Mouse (Mus musculus): Measurements from ENCODE around the gene Cdc14a.

Gene Cdc14a

DNA sequence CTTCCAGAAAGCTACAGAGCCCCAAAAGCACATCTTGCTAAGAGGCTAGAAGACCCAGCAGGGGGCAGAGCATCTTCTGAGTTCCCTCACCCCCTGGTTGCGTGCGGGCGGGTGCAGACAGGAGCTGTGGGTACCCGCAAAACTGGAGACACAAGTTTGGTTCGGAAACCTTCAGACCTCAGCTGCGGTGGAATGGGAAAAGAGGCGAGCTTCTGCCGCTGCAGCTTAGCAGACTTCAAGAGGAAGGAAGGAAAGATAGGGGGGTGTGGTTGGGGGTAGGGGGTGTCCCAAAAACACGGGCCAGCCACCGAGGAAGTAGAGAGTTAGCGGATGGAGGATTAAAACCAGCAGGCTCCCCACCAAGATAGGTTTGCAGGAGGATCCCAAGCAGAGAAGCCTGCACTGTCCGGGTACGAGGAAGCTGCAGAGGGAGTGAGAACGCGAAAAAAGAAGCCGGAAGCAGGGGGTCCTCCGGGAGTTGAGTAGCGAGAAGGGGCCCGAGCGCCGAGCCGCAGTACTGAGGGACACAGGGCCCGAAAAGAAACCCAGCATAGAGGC, 958 bp downstream of the Cdc14a start:
- CTCF ChIA-PET = interaction anchor here (0.6 to 2.8 kb wide), 11 partner anchors 23 to 625 kb away, joined by 3 to 20 read pairs (median 4); partner anchors contain the start of gene Rtca (in 1 of the 4)
- POLR2A ChIA-PET = interaction anchor here (0.6 to 2.5 kb wide), 21 partner anchors 8 to 446 kb away, joined by 3 to 11 read pairs (median 5); partner anchors contain the start of genes Sass6 (in 2 of the 4) and Dbt (in 1 of the 4)

- POLR2A ChIA-PET = interaction anchor here (0.6 to 1.8 kb wide), 12 partner anchors 9 to 548 kb away, joined by 3 to 10 read pairs (median 3); no protein-coding TSS in a partner anchor
- CTCF ChIA-PET = interaction anchor here in 3 of 4 experiments (0.6 to 2.8 kb wide), 6 partner anchors 81 to 414 kb away, joined by 3 to 20 read pairs (median 7); partner anchors contain the start of gene Rtca (in 1 of the 3)
Measured at GRCm38 (mm10) chr3:116422074-116422473, 1.8 kb downstream of the Cdc14a start.

DNA sequence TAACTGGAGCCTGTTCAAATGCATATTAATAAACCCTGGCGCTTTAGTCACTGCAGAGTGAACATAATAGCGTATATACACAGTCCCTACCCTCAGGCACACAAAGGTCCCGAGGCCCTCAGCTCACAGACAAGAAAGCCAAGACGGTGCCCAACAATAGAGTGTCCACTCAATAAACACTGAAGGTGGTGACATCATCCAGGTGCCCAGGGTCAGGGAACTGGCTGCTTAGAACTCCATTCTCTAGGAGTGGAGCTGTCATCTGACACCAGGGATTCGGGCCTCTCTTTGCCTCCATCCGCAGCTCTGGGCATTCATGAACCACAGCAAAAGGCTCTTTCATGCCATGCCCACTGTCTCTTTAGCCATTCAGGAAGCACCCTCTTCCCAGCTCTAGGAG, 2.7 kb downstream of the Cdc14a start:
- POLR2A ChIA-PET = no interaction called here
- CTCF ChIA-PET = interaction anchor here in 1 of 4 experiments (0.6 kb wide), 1 partner anchor 415 kb away, joined by 4 read pairs; no protein-coding TSS in a partner anchor

- ChIA-PET CTCF (interaction anchor here in 2 of 4 experiments (0.7 to 1.1 kb wide), 2 partner anchors 79 to 88 kb away, joined by 3 read pairs; no protein-coding TSS in a partner anchor), POLR2A (interaction anchor here in 3 of 4 experiments (0.6 to 1.5 kb wide), 5 partner anchors 10 to 180 kb away, joined by 3 to 5 read pairs (median 3); no protein-coding TSS in a partner anchor)
Measured at GRCm38 (mm10) chr3:116419791-116420190, 4.0 kb downstream of the Cdc14a start.

DNA sequence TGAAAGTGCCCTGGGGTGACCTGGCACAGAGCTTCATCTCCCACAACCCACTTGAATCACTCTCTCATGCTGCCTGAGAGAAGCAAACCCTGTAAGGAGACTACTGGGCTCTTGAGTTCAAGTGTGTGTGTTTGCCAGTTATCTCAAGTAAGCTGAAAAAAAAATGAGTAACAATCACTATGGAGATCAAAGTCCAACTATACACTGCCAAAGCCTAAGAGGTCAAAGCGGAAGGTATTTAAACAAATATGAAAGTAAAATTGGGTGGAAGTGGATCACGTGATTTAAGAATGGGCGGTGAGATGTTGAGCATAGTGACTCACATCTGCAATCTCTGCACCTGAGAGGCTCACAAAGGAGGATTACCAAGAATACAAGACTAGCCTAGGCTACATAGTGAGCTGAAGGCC, 9.4 kb downstream of the Cdc14a start:
- ChIA-PET CTCF (no interaction called here), POLR2A (interaction anchor here in 1 of 4 experiments (0.9 to 1.4 kb wide), 2 partner anchors 9 to 36 kb away, joined by 3 to 6 read pairs; partner anchors contain the start of gene Cdc14a)

DNA sequence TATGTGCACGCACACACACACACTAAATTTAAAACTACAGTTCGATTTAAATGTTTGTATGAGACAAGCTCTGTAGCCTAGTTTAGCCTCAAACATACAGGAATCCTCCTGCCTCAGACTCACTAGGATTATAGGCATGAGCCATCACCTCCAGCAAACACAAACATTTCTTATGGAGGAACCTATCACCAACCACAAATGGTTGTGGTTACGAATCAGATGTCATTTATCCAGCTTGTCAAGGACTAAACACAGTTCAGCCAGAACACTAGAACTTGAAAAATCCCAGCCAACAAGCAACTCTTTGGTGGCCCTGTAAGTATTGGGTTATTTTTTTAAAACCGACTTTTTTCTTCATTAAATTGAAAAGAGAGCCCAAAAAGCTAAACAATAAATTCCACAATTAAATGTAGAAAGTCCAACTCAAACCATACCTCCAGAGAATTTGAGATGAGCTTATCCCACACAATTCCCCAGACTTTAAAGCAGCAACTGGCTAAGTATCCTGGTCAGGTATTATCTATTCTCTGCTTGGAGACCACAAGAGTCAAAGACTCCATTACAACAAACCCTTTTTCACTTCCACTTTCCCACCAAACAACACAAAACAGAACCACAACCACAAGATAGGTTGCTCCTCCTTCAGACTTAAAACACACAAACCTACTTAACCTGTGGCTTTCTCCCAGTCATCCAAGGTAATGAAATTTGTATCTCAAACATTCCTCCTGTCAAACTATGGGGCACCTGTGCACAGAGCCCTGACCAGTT, 10.7 kb downstream of the Cdc14a start:
- ChIA-PET CTCF (no interaction called here), POLR2A (interaction anchor here in 1 of 4 experiments (1.2 kb wide), 1 partner anchor 9 kb away, joined by 3 read pairs; no protein-coding TSS in a partner anchor)

- ChIA-PET CTCF (no interaction called here), POLR2A (interaction anchor here in 3 of 4 experiments (1.2 to 2.3 kb wide), 4 partner anchors 10 to 57 kb away, joined by 3 to 10 read pairs (median 4); partner anchors contain the start of gene Cdc14a (in 1 of the 3))
Measured at GRCm38 (mm10) chr3:116410051-116410450, 13.8 kb downstream of the Cdc14a start.

DNA sequence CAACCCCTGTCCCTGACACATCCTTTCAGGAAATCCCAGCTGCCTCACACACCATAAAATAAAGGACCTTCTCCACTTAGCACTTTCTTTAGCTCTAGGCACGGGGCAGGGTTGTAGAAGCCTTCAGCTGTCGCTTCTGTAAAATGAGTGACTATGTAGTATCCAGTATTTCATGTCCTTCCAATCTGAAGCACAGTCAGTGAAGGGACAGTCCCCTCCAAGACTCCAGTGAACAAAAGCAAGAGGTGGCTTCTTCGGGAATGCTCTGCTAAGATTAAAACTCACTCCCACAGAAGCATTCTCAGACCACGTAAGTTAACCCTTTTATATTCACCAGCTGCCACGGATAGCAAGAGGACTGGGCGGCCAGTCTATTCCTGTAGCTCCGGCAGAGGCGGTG, 14.3 kb downstream of the Cdc14a start:
- ChIA-PET POLR2A (interaction anchor here in 2 of 4 experiments (0.9 to 2.3 kb wide), 3 partner anchors 10 to 33 kb away, joined by 3 to 10 read pairs (median 5); partner anchors contain the start of gene Cdc14a (in 1 of the 2)), CTCF (interaction anchor here in 1 of 4 experiments (0.6 kb wide), 1 partner anchor 426 kb away, joined by 3 read pairs; no protein-coding TSS in a partner anchor)

- CTCF ChIA-PET = interaction anchor here in 1 of 4 experiments (0.6 kb wide), 1 partner anchor 159 kb away, joined by 3 read pairs; no protein-coding TSS in a partner anchor
Measured at GRCm38 (mm10) chr3:116408856-116409255, 15.0 kb downstream of the Cdc14a start.

DNA sequence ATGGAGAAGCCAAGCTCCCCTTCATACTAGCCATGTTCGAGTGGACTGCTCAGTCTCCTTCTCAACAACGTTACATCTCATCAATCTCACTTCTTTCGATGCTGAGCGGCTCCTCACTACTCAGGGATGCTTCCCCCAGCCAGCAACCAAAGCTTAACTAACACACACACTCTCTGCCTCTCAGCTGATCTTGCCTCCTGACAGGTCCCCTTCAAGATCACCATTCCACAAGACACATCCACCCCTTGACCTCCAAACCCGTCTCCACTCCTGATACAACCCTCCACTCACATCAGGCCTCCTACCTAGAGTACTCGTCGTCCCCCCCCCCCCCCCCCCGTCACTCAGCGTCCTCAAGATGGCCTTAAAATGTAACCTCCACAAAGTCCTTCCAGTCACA, 18.3 kb downstream of the Cdc14a start:
- CTCF ChIA-PET = no interaction called here
- POLR2A ChIA-PET = interaction anchor here in 1 of 4 experiments (1.5 kb wide), 1 partner anchor 11 kb away, joined by 3 read pairs; no protein-coding TSS in a partner anchor

More at GRCm38 (mm10) chr3:116408856-116409255, 15.0 kb downstream of the Cdc14a start:
- POLR2A ChIA-PET = interaction anchor here in 2 of 4 experiments (0.9 to 2.3 kb wide), 3 partner anchors 15 to 33 kb away, joined by 3 to 10 read pairs (median 4); partner anchors contain the start of gene Cdc14a (in 2 of the 2)

DNA sequence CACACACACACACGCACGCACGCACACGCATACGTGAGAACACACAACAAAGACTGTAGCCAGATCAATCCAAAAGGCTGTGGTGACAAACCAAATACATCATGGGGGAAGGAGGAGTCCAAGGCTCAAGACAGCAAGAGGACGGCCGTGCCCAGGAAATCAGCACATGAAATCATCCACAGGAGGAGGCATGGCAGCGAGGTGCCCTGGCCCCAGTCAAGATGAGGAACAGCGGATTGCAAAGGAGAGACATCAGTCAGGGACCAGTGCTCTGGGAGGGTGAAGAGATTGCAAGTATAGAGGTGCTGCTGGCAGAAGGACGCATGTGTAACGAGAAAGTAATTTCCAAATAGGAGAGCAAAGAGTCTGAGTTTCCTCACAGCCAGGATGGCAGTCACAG, 22.4 kb downstream of the Cdc14a start:
- ChIA-PET CTCF (interaction anchor here in 1 of 4 experiments (1.1 kb wide), 1 partner anchor 23 kb away, joined by 3 read pairs; no protein-coding TSS in a partner anchor), POLR2A (interaction anchor here in 1 of 4 experiments (1.5 kb wide), 1 partner anchor 18 kb away, joined by 3 read pairs; no protein-coding TSS in a partner anchor)

- CTCF ChIA-PET = interaction anchor here in 2 of 4 experiments (0.5 to 1.1 kb wide), 3 partner anchors 24 to 62 kb away, joined by 3 to 5 read pairs (median 3); no protein-coding TSS in a partner anchor
- POLR2A ChIA-PET = interaction anchor here in 3 of 4 experiments (0.6 to 2.0 kb wide), 13 partner anchors 8 to 385 kb away, joined by 3 to 11 read pairs (median 3); partner anchors contain the start of genes Cdc14a (in 2 of the 3) and Rtca (in 1 of the 3)
Measured at GRCm38 (mm10) chr3:116399349-116400090, 24.3 kb downstream of the Cdc14a start.

DNA sequence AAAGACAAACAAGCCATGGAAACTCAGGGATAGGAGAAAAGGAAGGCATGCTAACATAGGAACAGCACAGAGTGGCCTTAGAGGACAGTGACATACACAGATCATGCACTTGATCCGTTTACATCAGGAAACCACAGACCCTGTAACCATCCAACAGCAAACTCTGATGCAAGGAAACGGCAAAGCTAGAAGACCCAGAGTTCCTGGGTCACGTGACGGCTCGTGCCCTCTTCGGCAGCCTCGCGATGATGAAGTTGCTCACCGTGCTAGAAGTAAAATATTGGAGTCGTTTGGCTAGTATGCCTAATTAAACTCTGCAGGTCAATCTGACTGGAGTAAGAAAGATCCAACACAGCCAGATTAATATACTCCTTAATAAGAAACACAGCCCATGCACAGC, 25.3 kb downstream of the Cdc14a start:
- ChIA-PET CTCF (interaction anchor here in 1 of 4 experiments (0.6 kb wide), 1 partner anchor 65 kb away, joined by 3 read pairs; no protein-coding TSS in a partner anchor), POLR2A (interaction anchor here in 3 of 4 experiments (0.6 to 0.8 kb wide), 3 partner anchors 15 to 62 kb away, joined by 3 to 4 read pairs (median 3); no protein-coding TSS in a partner anchor)

DNA sequence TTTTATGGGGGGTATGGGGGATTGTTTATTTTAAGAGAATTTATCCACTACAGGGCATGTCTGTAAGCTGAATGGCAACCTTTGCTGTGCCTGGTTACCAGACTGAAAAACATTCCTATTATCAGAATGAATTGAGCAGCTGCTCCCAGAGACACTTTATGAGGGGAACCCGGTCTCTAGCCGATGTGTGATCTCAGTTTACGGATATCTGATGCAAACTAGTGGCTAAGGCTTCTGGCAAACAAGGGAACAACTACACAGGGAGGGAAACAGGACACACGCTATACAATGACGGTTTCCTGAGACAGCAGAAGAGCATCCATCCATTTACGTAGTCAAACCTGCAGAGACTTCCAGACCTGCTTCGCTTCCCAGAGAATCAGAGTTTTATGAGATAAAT, 25.9 kb downstream of the Cdc14a start:
- CTCF ChIA-PET = no interaction called here
- POLR2A ChIA-PET = interaction anchor here in 1 of 4 experiments (0.8 kb wide), 1 partner anchor 61 kb away, joined by 4 read pairs; no protein-coding TSS in a partner anchor

DNA sequence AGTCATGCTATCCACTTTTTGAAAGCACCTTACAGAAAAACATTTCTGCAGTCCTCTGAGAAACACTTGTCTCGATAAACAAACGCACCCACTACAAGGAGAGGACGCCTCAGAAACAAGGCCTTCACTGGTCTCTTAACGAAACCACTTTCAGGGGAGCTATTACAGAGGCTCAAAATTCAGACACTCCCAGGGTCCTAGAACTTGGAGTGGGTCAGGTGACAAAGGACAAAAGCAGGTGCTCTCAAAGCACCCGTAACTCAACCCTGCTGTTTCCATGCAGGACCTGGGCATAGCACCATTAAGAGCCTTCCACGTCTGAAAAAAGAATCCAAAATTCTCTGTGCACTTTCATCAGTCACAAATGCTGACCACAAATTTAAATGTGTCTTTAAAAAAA, 26.5 kb downstream of the Cdc14a start:
- POLR2A ChIA-PET = no interaction called here
- CTCF ChIA-PET = no interaction called here

GRCm38 (mm10) chr3:116396571-116396970, 27.3 kb downstream of the Cdc14a start:
- POLR2A ChIA-PET = interaction anchor here in 1 of 4 experiments (0.5 kb wide), 1 partner anchor 27 kb away, joined by 3 read pairs; the partner anchor contains the start of gene Cdc14a

DNA sequence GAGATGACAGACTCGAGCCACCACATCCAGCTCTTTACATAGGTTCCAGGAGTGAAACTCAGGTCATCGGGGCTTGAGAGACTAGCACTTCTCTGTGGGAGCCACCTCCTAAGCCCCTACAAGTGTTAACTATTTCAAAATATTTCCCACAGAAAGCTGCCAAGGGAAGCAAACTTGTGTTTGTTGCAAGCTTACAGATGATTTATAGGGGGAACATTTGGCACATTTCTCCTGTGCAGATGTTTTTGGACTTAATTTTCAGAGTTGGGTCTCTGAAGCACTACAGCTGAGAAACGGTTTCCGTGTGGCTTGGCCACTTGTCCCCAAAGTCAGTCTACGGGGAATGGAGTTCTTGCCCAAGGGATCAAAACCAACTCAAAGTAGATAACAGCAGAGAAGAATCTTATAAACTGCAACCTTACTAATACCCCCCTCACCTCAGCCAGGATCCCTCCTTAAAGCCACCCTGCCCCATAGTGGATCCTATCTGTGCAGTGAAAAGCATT, 28.9 kb downstream of the Cdc14a start:
- ChIA-PET POLR2A (interaction anchor here in 1 of 4 experiments (1.2 kb wide), 1 partner anchor 16 kb away, joined by 3 read pairs; no protein-coding TSS in a partner anchor), CTCF (interaction anchor here in 1 of 4 experiments (0.6 kb wide), 1 partner anchor 73 kb away, joined by 6 read pairs; no protein-coding TSS in a partner anchor)

More at GRCm38 (mm10) chr3:116396571-116396970, 27.3 kb downstream of the Cdc14a start:
- CTCF ChIA-PET = no interaction called here

Measured in embryonic stem cell, embryonic (primary cell).